Mouse (Mus musculus) thymus, postnatal 36 days (tissue): Measurements from ENCODE around the gene Runx2.
A peak's percentile ranks its signal among the peaks of the same experiment; 100 is the strongest.

ENCODE experiments used
- DNase-seq, 2 experiments: peaks; one replicate each; pipeline ENCODE4 v3.0.0; 2022; ENCODE audit warnings: mixed read lengths in 2 of 2

Runx2 gene

DNA sequence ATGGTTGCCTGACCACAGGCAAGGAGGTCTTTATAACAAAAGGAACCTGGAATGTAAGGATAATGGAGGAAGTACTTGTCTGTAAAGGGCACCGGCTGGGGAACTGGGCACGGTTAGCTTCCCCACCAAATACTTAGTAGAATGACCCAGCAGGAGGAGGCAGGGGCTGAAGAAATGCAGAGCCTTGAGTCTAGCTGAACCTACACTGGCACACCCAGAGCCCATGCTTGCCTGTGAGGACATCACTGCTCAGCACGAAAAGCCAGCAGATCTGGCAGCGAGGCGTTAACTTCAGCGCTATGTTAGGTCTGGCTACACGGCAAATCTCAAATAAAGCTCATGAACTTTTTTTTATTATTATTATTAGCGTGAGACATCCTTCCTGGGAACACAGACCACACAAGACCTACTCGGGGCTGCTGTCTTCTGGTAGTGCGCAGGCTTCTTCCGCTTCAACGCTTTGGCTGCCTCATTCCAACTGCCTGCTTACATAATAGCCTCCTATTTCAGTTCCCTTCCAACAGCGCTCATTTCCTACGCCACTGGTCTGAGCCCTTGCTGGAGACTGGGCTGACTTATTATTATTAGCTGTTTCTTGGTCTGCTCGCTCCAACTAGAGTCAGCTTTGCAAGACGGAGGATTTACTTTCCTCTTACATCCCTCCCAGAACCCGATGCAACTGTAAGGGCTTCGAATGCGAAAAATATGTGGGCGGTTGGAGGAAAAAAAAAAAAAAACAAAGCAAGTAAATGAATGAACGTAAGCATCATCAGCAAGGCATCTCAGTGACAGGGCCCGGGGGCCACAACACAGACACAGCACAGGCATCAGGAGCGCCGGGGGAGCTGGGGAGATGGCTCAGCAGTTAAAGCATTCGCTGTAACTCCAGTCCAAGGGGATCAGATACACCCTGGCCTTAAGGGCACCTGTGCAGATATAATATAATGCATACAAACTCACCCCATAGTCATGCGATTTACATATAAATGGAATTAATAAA lies 200.6 kb downstream of the Runx2 start:
- DNase-seq: peak in 1 of 2 experiments; percentile 20

DNA sequence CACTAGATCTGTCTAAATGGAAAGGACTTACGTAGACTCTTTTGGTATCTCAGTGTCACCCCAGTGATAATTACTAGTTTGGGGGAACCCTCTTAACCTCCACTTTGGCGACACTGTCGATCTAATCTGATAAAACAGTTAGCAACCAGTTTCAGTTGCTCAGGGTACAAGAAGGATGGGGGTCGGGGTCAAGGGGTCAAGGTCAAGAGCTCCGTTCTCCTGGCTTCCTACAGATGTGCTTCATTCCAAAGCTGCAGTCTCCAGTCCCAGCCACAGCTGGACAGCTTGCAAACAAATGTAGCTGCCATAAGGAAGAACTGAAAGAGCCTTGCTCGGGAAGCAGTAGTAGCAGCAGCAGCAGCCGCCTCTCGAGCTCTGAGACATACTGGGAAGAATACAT lies 202.0 kb downstream of the Runx2 start:
- no peak for DNase-seq

DNA sequence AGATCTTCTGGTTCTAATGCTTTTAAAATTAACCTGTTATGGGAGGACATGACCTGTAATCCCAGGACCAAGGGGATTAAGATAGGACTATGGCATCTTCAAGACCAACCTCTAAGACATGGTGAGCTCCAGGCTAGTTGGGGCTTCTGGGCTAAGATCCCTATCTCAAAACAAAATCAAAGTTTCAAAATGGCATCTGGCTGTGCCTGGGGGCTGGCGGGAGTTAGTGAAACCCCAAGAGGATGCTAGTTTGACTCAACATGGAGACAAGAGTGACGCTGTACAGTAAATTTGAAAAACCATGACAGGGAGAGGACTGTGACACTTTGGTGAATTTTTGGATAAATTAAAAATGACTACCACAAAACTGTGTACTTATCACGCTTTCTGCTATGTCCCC lies 202.6 kb downstream of the Runx2 start:
- no peak for DNase-seq

DNA sequence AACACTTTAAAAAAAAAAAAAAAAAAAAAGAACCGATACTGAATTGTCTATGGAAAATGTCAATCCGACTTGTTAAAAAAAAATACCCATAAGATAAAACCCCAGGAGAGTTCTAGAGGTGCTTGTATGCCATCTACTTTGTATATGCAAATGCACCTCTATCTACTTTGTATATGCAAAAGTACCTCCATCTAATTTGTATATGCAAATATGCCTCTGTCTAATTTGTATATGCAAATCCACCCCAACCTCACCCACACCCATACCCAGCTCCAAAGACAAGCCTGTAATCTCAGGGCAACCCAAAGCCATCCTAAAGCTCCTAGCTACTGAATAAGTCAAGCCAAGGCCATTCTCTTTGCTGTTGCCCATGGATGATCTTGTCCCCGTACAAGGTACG lies 203.1 kb downstream of the Runx2 start:
- no peak for DNase-seq

DNA sequence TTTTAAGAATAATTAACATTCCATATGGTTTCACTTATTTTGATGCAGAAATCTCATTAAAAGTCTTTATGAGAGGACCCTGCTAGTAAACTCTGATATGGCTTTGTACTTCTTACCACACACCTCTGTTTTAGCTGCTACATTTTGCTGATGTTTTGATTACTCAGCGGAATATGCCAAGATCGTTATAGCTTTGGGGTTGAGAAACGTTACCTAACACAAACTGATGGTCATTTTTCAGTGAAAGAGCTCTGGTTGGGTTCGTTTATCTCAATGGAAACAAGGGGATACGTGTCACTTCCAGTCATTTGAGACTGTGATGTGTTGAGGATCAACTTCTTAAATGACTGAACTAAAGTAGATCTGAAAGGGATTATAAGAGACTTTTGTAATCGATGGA lies 203.8 kb downstream of the Runx2 start:
- no peak for DNase-seq

DNA sequence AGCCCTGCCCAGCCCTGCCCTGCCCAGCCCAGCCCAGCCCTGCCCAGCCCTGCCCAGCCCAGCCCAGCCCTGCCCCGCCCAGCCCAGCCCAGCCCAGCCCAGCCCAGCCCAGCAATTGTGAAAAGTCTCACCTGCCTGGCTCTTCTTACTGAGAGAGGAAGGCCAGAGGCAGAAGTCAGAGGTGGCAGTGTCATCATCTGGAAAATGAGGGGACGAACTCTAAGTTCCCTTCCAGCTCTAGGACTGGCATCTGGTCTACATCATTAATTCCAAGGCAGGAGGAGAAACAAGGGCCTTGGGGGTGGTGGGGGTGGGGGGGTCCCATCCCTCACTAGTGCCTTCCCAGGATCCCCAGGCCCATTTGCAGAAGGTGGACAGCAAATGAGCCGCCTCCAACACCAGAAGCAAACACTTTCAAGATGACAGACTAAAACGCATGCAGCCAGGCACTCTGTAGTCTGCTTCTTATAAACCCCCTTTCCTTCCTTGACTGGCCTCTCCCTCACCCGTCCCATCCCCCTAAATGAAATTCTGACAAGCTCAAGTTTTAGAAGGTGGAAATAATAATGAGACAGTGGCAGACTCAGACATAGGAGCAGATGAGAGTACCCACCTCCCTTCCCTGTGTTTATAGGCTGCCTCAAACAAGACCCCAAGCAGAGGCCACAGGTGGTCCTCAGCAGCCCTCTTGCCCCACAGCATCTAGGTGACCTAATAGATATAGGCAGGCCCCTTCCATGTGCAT lies 204.5 kb downstream of the Runx2 start:
- no peak for DNase-seq

DNA sequence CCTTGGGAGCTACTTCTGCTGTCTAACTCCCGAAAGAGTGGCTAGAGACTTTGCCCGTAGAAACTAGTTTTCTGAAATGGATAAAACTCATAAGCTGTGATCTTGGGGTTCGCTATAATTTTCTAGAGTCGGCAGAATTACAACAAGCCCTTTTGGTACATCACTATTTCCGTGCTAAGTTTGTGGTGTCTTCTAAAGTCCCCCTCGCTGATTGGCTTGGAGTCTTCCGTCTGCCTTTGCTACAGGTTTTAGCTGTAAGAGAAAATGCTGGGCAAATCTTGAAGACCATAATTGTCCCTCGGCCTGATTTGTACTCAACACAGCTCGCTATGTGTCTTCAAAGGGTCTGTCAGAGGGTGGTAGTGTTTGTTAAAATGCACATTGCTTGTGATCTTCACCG lies 205.2 kb downstream of the Runx2 start:
- DNase-seq: no peak

DNA sequence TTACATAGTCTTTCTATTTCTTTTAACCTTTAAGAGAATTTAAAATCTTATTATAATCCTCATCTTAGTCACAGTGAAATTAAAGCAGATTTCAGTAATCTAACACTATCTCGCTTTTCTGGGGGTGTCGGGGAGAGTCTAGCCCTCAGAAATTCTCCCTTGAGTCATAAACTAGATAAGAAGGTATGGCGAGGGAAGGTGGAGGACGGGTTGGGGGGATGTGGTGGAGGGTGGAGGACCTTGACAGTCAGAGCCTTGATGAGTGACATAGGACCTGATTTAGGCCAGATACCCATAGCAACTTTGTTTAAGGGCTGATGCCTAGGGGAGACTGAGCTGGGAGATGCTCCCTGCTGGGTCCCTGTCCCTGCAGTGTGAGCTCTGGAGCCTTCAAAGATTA lies 205.7 kb downstream of the Runx2 start:
- DNase-seq: no peak

DNA sequence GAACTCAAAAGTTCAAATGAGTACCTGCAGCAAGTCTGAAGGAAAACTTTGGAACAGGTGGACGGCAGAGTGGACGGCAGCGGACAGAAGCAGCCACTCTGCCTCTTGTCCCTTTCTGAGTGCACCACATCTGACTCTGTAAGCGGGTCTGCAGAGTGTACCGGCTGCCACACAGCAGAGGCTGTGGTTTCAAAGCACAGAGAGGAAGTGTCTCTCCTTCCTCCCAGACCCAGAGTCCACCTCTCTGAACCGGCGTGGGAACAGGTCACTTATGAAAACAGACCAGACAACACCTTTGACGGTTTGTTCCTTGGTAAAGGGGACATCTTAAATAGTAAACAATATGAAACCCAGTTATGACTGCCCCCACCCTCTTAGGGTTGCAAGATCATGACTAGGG lies 207.2 kb downstream of the Runx2 start:
- no peak for DNase-seq

DNA sequence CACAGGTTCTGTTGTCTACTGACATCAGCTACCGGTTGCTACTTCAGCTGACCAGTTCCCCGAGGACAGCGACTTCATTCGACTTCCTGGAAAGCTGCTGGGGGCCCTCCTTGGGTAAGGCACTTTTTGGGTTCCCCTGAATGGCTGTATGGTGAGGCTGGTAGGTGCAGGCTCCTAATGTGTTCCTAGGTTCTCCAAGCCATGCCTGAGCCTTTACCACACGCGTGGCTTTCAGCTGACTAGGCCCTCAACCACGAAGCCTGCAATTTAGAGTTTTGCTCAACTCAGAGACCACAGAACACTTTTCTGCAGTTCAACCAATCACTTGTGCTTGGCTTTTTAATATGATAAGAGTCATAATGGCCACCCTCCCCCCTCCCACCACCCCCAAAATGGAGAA lies 208.4 kb downstream of the Runx2 start:
- DNase-seq: no peak

DNA sequence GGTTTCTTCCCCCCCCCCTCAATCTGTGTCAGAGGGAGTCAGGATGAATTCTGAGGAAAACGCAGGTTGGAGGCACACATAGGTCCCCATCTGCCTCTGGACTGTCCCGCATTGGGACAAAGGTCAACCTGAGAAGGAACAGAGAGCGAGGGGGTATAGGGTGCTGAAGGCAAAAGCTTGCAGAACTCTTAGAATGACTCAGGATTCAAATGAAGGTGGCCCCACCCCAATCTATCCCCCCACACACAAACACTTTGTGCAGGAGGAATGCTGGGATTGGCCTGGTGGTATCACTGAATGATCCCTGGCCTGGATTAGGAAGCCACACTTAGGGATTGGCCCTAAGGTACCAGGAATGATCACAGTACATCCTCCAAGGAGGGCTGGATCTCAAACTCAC lies 208.8 kb downstream of the Runx2 start:
- DNase-seq: no peak

DNA sequence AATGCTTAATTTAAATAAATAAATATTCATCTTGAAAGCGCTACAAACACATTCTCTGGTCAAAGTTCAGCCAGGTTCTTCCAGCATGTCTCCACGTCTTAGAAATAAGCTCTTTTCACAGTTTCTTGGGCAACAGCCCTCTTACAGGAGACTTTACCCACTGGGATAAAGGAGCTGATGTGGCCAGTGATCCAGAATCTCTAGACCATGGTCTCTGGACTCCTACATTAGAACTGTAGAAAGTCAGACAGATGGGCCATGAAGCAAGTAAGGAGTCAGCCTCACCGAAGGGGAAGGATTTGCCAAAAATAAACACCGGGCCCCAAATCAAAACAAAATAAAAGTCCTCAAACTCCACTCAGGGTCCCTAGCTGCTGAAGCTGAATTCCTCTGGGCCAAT lies 211.4 kb downstream of the Runx2 start:
- DNase-seq: no peak

DNA sequence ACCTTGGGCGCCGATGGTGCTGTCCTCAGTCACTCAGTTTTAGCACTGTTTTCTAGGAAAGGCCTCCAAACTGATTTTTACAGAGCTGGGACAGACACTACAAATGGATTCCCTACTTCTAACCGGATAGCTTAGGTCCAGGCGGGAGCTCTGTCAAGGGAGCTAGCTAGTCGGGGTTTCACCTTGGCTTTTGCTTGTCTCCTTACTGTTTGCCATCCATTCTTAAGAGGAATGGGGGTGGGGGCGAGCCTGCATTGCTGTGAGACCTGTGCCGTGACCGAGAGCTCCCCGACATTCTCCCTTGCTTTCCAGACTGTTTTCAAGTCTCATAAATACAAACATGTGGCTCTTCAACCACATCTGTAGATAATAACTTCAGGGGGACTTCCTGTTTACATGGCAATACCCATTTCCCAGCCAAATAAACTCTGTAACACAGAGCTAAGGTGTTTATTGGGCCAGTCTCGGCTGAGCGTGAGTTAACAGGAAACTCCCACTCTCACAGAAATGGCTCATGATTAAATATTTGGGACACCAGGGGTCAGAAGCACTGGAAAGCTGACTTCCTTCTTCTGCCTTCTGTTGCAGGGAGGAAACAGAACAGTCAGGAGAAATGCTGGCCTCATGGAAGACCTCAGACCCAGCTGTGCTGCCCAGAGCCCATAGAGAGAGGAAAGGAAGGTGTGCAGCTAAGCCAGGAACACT lies 213.1 kb downstream of the Runx2 start:
- DNase-seq: no peak

DNA sequence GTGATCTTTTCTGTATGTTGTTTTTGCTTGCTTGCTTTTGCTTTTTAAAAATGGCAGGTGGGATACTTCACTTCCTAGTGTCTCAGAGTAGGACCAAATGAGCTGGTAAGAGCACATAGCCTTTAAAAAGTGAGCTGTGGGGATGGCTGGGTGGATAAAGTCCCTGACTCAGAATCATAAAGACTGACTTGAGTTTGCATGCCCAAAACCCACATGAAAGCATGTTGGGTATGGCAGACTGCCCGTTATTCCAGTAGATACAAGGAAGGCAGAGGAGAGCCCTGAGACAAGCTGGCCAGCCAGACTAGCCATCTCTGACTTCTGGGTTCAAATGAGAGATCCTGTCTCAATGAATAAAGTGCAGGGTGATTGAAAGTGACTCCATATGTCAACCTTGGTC lies 214.7 kb downstream of the Runx2 start:
- no peak for DNase-seq

DNA sequence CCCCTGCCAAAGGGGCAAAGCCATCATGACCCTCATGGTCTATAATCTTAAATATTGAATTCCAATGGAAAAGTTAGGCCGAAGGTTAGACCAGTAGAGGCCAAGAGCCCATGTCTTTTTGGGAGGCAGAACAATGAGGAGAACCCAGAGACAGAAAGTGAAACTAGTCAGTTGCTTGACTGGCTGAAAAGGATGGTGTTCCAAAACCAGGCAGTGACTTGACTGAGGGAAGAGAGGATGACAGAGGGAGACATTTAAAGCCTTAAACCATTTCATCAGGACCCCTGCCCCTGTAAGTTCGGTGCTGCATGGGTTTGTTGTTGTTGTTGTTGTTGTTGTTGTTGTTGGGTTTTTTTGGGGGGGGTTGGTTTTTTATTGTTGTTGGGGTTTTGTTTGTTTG lies 215.5 kb downstream of the Runx2 start:
- DNase-seq: no peak

DNA sequence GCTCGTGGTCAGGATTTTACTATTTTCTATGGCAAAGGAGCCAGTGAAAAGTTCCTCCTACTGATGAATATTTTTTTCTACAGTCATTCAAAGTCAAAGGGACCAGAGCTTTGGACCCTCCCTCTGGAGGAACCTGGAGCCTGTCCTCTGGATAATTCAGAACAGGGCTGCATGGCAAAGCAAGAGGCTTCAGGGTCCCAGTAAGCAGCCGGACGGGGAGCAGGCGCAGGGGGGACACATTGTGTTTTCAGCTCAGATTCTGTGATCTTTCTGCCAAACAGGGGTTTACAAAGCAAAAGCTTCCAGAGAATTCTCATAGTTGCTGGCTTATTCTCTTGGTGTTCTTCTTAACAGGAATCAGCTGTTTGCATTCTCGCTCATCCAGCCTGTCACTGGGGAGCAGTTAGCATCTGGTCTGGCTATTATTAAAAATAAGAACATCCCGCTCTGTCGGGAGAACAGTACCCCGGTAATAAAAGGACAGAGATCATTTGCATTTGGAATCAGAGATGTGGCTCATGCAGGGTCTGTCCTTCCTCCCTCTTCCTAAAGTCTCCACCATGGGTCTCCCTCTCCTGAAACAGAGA lies 216.6 kb downstream of the Runx2 start:
- no peak for DNase-seq

DNA sequence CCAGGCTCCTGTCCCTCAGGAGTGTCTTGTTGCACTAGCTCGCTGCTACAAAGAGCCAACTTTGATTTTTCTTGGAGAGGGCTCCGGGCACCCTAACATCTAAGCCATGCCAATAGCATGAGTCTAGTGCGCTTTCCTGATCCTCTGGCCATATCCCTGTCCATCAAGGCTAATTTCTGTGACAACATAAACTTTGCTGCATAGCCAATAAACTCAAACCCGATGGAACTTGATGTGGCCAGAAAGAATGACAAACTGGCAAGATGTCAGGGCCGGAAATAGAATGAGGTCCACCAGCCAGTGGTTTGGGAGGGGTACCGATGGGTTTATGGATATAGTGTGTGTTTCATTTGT lies 221.9 kb downstream of the Runx2 start:
- no peak for DNase-seq

DNA sequence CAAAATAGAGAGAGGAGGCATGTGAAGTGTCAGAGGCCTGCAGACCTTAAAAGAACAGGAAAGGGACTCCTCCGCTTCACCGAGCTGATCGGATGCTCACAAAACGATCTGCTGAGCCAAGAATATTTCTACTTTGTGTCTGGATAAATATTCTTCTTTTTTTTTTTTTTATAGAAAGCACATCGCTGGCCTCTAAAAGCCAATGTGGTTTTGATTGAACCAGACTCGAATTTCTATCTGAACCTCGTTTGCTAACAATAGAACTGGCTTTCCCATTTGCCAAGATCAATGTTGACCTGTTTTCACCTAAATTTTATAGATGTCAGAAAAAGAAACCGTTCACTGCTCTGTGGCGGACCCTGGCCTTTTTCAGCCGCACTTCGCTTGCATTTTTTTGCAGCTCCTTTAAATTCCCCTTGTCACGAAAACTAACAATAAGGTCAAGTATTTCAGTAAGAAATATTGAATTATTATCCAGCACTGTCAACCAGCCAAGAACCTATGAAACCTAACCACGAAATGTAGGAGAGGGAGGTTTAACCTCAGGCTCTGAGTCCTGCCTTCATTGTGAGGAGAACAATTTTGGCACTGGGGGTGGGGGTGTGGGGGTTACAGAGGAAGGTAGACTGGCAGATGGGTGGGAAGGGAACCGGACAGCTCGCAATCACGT lies 222.4 kb downstream of the Runx2 start:
- no peak for DNase-seq

DNA sequence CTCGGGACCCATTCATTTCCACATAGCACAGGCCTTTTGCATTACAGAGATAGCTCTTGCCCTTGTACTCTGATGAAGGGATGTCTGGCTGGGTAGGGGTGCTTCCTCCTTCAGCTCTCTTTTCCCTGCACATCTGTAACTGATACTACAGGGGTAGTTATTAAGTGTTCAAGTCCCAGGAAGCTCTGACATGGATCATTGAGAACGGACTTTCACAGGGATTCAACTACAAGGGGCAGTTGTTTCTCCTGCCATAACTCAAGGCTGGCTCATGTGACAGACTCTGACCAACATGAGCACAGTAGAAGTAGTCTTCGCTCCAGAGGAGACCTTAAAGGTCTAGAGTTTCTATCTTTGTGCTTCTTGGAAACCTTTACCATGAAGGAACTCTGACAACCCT lies 226.1 kb downstream of the Runx2 start:
- DNase-seq: no peak

DNA sequence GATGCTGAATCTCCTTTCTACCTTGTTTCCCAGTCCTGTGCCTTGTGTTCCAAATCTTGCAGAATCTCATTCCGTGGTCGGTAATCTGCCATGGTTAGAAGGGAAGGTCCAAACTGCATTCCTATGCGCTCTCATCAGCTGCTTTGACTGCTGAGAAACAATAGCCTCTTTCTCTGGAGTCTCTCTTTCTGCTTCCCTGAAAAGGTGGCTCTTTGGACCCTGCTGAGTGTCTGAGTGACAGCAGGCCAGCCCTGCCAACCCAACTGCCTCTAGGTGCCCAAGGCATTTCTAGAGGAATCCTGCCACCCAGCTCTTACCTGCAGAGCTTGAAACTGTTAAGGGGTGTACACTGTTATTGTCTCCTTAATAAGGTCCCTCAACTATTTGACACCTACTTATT lies 226.6 kb downstream of the Runx2 start:
- DNase-seq: no peak

DNA sequence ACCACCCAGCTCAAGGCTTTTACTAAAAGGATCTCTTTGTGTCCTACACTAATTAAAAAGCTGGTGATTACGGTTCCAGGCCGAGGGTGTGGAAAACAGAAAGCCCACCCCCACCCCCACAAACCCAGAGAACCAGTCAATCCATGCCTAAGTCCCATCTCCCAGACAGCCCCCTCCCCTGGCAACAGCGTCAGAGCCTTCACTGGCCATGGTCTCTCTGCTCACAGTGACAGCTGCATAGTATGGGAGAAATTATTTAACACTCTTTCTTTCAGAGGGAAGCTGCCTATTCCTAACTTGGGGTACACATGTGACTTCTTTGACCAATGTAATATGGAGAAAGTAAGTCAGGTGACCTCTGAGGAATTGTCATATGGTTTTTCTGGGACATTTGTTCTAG lies 228.4 kb downstream of the Runx2 start:
- DNase-seq: no peak

DNA sequence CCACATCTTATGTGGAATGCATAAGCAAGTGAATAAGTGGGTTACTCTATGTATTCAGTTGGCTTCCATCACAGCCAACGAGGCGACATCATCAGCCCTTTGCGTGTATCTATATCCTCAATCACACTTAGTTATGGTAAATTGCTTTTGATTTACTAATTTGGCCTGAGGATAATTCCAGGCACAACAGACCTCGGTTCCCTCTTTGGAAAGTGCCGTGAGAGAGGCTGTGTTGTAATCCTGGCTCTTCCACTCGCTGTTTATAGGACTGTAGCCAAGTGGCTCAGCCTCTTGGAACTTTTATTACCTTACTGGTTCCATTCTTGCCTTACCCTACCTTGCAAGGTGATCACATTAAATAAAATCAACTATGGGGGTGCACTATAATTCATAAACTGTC lies 229.8 kb downstream of the Runx2 start:
- DNase-seq: no peak

DNA sequence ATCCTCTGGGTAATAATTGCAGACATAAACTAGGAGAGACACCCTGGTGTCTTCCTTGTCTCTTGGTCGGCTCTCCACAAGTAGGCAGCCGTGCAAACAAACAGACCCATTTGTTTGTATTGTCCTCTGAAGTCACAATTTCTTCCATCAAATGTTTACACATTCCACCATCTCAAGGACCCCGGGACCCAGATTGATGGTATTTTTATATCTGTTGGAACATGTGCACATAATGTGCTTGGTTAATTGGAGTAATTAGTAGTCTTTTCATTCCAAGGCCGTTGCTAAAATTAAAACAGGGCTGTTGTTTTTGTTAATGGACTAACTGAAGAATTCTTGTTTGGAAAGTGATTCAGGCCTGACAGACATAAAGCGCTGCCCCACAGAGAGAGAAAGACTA lies 236.8 kb downstream of the Runx2 start:
- DNase-seq: no peak
